Mouse (Mus musculus) naive thymus-derived CD4-positive, alpha-beta T cell, adult 2 months (primary cell): Measurements from ENCODE around the gene Bcl2l10.
"Not testable (repeated sequence)": the region's sequence is repeated elsewhere in the genome, so short reads cannot be mapped to it uniquely, and the experiment has no call there.

ENCODE experiments used
- DNase-seq: peaks from one replicate; pipeline ENCODE4 v3.0.0-alpha.2; 2011; ENCODE audit warnings: low read depth

The Bcl2l10 gene

DNA sequence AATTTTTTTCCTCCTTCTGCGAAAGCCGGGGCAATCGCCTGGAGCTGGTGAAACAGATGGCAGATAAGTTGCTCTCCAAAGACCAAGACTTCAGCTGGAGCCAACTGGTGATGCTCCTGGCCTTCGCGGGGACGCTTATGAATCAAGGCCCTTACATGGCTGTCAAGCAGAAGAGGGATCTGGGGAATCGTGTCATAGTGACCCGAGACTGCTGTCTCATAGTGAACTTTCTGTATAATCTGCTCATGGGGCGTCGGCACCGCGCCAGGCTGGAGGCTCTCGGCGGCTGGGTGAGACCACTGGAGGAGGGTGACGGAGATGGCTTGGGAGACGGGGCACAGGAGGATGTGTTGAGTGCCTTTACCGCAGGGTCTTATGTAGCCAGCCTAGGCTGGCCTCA lies 508 bp downstream of the Bcl2l10 start:
- no peak for DNase-seq

DNA sequence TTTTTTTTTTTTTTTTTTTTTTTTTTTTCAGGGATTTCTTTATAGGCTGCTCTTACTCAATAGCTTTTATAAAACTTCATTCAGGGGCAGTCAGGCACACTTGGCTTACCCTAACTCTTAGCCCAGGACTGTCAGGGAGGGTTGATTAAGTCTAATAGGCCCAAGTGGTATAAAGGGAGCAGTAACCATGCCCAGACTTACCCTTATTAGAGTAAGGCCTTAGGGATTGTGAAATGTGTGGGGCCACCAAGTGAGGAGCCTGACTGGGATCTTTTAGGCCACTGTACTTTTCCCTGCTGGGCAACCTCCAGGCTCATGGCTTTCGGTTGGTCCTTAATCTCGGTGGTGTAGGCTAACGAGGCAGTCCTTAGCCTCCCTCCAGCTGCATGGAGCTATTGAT lies 1.1 kb downstream of the Bcl2l10 start:
- DNase-seq: no peak

DNA sequence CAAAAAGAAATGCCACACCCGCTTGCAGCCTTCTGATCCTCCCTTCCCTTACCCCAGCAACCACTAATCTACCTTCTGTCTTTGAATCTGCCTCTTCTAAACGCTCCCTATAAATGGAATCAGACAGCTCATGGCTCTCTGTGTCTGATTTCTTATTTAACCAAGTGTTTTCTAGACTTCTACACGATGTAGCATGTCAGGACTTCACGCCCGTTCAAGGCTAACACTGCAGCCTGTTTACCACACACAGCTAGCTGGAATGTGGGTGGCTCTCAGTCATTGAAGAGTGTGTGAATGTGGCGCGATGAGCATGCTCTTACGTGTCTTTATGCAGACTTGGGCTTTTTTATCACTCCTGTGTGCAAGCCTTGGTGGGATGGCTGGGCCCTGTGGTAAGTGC lies 5.5 kb downstream of the Bcl2l10 start:
- DNase-seq: no peak

DNA sequence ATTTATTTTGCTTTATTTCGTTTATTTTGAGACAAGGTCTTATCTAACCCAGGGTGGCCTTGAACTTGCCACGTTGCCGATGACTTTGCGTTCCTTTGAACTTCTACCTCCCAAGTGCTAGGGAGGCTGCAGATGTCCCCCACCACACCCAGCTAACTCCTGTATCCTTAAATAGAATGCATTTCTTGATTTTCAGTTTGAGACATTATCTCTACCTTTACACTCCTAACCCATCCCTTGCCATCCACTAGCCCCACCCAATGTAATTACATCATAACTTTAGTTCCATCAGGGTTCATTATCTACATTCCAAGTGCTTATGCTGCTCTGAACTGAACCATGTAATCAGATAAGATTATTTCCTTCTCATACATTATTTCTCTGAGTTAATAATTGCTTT lies 8.2 kb downstream of the Bcl2l10 start:
- DNase-seq: no peak

DNA sequence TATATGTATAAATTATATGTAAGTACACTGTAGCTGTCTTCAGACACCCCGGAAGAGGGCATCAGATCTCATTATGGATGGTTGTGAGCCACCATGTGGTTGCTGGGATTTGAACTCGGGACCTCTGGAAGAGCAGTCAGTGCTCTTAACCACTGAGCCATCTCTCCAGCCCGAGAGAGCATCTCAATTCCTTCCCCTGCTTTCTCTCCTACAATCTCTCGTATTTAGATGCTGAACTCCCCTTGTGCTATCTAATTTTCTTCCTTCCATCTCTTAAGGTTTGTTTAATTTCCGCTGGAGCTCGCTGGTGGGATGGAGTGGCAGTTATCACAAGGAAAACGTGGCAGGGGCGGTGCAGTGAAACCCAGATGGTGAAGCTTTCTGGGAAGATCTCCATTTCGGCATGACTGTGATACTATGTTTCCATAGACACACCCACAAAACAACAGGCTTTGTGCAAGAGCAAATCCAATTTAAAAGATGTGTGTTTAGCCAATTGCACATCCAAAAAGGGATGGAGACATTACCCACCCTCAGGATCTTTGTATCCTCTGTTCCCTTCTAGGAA lies 9.6 kb downstream of the Bcl2l10 start:
- DNase-seq: no peak

DNA sequence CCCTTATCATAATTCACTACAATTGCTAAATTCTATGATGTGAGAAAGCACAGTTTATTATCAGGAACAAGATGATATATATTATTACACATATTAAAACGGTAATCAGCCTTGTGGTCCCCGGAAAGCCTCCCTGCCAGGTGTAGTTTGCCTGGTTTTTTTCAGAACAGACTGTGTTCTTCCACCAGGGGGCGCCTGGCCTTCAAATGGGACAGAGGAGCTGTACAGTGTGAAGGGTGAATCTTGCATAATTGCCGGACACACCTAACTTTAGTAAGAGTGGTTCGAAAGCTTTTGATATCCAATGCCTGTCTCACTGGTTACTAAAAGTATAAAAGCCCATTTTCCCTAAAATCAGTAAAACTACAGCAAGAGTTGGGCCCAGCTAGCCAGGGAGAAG lies 14.1 kb downstream of the Bcl2l10 start:
- DNase-seq: peak; percentile 86

DNA sequence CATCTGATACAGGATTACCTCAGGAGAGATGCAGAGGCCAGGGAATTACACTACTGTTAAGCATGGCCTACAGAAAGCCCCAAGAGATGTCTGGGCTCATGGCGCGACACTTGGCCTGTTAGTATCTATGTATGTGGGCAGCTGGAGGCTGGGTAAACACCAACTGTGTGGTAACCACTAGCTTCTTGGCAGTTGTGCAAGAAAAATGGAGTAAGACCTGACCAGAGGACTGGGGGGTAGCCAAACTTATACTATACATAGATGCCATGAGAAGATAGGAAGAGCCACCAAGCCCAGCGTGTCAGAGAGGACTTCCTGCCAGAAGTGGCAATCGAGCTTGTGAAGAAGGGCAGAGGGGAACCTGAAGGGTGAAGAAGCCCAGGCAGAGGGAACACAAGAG lies 14.6 kb downstream of the Bcl2l10 start:
- no peak for DNase-seq

DNA sequence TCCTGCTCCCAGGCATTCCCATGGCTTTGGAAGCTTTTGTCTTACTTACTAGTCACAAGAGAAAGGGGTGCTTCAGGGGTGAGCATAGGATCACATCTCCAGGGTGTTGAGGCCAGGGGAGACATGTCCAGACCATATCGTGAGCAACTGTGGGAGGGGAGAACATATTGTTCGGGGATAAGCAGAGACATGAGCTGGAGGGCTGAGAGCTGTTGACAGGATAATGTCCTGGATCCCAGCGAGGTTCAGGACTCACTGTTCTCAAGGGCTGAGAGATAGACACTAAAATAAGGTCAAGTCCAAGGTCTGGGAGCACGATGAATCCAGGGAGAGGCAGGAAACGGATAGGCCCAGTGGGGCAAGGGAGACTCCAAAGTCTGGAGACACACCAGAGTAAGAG lies 15.4 kb downstream of the Bcl2l10 start:
- DNase-seq: no peak

DNA sequence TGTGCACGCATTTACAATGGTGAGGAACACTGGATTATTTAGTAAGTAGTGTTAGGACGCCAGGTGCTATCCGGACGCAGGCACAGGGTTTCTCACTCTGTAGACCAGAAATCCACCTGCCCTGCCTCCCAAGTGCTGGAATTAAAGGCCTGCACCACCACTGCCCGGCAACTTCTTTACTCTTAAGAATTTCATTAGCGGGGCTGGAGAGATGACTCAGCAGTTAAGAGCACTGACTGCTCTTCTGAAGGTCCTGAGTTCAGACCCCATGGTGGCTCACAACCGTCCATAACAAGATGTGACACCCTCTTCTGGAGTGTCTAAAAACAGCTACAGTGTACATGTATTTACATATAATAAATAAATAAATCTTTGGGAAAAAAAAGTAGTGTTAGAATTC lies 16.1 kb downstream of the Bcl2l10 start:
- not testable (repeated sequence) for DNase-seq

DNA sequence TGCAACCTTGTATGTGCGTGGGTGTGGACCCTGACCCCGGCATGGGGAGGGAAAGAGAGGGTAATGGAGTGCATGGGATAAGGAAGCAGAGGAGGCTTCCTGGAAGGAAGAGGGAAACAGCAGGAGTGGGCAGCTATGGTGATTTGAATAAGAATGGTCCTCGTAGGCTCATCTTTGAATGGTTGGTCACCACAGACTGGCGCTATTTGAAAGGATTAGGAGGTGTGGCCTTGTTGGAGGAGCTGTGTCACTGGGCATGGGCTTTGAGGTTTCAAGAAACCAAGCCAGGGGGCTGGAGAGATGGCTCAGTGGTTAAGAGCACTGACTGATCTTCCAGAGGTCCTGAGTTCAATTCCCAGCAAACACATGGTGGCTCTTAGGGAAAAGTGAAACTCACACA lies 17.6 kb downstream of the Bcl2l10 start:
- no peak for DNase-seq

DNA sequence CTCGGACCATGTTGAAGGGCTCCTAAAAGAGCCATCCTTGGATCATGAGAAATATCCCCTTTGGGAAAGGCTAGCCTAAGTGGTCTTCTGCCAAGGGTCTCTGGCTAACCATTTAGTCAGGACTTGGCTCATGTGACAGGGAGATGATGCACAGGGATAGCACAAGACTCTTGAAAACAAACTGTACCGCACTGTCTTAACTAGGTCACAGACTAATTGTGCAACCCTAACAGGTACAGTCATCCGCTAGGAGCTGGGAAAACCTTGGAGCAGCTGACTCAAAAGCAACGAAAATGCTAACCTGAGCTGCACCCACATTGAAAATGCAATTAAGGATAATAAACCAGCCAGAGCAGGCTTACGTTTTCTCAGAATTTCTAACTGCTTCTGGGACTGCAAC lies 18.6 kb downstream of the Bcl2l10 start:
- DNase-seq: no peak

DNA sequence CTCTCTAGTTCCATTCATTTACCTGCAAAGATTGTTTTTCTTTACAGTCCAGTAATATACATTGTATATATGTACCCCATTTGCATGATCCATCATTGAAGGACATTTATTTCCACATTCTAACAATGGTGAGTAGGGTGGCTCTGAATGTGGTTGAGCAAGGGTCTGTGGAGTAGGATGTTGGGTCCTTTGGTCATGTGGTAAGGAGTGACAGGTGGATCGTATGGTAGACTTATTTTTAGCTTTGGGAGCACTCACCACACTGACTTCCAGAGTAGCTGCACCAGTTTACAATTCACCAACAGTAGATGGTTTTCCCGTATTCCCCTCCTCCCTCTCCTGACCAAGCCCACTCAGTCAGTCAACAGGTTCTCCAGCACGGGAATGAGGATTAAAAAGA lies 21.2 kb downstream of the Bcl2l10 start:
- DNase-seq: no peak

DNA sequence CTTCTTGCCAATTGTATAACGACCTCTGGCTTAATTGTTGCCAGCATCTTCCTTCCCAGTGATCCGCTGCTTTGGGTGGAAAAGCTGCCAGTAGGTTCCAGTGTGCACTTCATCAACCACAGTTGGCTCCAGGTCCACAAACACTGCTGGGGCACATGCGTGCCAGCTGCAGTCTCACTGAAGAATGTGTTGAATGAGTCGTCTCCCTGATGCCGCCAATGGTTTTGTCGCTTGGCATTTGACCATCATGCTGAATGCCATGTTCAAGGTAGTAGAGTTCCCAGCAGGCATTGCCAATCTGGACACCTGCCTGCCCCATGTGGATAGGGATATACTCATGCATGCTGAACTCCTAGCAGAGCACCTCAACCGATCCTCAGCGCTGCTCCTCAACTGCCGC lies 28.0 kb downstream of the Bcl2l10 start:
- no peak for DNase-seq

DNA sequence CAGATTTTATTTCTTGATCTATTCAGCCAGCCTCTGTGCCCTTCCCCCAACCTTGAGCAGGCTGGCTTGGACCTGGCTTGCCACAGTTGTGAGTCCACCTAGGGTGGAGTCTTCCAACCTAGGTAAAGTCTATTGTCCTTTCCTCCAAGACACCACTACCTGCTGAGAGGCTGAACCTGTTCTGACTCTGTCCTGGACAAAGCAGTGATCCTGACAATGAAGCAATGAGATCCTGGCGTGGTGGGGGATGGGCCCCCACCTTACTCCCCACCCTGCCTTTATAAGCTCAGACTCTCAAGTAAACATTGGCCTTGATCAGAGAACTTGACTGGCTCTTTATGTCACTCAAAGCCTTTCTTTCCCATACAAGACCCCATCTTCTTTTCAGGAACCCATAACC lies 28.9 kb downstream of the Bcl2l10 start:
- DNase-seq: no peak

DNA sequence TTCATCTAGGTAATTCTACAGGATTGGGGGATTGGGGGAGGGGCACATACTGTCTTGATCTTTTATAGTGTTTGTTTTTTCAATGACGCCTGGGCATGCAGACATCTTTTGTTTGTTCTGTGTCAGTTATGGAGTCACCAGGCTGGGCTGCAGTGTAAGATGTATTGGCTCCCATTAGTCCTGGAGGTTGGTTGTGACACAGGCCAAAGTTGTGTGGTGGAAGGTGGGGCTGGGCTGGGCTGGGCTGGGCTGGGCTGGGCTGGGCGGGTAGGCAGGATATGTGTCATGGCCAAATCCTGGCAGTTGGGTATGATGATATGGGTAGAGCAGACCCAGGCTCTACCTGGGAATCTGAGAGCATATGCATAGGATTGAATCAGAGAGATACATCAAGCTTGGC lies 31.2 kb downstream of the Bcl2l10 start:
- no peak for DNase-seq

DNA sequence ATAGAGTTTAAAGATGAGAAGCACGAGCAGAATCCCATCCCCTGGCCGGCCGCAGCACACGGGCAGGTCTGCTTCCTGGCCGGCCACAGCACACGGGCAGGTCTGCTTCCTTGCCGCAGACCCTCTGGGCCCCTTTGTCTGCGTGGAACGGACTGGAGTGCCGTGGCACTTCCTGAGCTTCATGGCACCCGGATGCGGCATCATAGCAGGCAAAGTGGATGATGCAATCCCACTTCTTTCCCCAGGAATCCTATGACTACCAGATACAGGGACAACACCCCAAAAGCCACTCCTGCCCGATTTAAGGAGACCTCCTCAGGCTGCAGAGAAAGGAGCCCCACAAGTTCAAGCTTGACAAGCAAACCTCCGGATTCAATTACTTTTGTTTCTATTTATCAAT lies 35.3 kb downstream of the Bcl2l10 start:
- DNase-seq: no peak

DNA sequence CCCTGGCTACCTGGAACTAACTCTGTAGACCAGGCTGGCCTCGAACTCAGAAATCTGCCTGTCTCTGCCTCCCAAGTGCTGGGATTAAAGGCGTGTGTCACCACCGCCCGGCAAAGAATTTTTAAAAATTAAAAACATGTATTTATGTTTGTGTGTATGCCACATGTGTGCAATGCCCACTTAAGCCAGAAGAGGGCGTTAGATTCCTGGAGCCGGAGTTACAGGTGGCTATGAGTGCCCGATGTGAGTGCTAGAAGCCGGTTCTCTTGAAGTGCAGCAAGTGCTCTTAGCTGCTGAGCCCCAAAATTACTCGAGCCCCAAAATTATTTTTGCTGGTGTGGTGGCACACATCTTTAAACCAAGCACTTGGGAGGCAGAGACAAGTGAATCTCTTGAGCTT lies 36.2 kb downstream of the Bcl2l10 start:
- DNase-seq: peak; percentile 41

DNA sequence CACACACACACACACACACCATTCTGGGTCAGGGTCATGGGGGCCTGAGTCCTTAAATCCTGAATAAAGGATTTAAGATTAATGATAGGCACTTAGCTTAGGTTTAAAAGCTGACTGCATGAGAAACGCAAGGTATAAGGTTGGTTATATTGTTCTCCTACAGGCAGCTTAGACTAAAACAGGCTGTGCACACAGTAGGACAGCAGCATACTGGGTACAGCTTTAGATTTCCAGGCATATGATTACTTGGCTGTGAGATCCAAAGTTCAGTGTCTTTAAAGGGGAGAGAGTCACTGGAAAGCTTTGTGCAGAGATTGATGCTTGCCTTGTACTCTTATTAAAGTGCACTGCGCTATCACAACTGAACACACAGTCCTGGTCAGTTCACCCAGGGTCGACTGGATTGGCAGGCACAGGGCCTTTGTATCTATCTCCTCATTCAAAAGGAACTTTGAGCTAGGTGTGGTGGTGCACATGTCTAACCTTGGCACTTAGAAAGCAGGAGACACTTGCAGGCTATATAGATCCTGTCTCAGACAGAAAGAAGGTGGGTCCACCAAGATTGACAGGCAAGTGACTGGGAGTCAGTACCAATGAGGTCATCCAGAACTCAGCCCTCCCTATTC lies 36.9 kb downstream of the Bcl2l10 start:
- no peak for DNase-seq

DNA sequence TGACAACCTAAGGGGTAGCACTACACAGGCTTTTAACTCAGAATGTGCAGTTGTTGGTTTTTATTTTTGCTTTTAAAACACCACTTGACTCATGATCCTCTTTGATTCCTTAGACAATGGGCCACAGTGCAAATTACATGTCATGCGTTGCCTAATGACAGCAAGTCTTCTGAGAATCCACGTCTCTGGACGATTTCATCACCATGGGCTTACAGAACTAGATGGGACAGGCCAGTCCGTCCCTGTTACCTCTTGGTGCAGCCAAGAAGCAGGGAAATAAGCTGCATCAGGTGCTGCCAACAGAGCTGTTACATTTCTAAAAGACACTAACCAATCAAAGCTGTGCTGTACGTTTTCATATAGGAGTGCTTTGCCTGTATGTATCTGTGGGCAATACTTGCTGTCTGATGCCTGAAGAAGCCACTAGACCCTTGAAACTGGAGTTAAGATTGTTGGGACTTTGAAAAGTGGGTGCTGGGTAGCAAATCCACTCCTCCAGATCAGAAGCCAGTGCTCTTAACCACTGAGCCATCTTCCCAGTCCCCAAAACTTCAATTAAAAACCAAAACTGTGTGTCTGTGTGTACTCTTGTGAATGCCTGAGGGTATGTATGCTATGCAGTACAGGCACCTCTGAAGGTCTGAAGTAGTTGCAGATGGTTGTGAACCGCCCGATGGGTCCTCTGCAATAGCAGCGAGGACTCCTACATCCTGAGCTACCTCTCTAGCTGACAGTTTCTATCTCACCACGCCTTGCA lies 37.8 kb downstream of the Bcl2l10 start:
- DNase-seq: no peak

DNA sequence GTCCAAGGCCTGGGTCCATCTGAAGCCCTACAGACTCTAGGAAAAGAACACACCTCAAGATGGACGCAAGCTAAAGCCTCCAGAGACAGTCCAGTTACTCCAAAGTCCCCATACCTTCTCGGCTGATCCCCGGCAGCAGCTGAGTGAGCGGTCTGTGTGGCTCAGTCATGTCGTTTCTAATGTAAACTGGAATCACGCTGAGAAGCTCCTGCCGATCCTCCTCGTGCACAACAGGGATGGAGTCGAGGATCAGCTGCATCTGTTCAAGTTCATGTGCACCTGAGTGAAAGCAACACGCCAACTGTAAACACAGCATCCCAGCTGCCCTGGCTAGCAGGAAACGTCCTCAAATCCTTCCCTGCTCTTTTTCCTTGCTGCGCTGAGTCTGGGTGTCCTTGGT lies 45.7 kb downstream of the Bcl2l10 start:
- DNase-seq: no peak

DNA sequence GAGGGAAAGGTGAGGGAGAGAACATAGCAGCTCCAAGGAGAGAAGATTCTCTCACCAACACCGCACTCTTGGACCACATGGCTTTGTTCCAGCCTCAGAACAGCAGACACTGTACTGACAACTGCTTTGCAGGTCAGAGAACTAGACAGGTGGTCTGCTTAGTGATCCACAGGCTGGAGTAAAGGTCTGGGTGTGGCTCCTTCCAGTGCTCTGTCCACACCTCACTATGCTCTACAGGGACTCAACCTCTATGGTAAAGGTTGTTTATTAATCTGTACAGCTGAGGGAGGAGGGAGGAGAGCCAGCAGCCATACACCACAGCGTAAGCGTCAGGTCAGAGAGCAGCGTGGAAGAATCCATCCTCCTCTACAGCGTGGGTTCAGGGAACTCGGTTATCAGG lies 48.4 kb downstream of the Bcl2l10 start:
- DNase-seq: no peak

DNA sequence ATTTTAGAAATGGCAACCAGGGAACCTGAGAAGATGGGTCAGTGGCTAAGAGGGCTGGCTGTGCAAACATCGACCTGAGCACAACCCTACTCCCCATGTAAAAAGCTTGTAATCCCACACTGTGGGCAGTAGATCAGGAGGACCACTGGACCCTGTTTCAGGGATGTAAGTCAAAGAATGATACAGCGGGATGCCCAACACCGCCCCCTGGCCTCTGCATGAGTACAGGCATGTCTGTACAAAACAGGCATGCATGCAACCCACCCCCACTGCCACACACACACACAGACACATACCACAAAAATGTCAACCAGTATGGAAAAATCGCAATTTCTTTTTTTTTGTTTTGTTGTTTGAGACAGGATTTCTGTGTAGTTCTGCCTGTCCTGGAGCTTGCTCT lies 51.5 kb downstream of the Bcl2l10 start:
- DNase-seq: peak; percentile 21

DNA sequence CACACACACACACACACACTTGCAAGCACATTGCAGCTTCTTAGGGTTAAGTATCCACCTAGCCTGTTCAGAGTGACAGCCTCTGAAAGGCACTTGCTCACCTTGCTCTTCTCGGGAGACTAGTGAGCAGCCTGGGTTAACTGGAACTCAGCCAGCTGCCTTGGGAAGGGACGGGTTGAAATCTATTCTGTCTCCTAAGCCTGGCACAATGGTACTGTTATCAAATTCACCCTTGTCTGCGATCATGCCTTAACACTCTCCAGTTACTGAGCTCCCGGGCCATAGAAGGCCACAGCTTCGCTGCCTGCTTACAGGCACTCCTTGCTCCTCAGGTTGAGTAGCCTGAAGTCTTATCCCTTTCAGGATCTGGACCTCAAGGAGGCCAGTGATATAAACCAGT lies 53.1 kb downstream of the Bcl2l10 start:
- peak; percentile 18 for DNase-seq
